Mouse (Mus musculus) liver, postnatal 0 days (tissue): ENCODE measurements around the gene Olfr1158.

Source experiments
- CTCF ChIP-seq: sonication (generic); IDR thresholded peaks from 2 replicates; pipeline ENCODE4 v1.5.1; 2016; ENCODE audit warnings: antibody characterized with exemption, low read depth
- EP300 ChIP-seq: IDR thresholded peaks from 2 replicates; pipeline ENCODE4 v1.6.1; 2016; ENCODE audit warnings: antibody characterized with exemption, low read depth, mild to moderate bottlenecking

DNA sequence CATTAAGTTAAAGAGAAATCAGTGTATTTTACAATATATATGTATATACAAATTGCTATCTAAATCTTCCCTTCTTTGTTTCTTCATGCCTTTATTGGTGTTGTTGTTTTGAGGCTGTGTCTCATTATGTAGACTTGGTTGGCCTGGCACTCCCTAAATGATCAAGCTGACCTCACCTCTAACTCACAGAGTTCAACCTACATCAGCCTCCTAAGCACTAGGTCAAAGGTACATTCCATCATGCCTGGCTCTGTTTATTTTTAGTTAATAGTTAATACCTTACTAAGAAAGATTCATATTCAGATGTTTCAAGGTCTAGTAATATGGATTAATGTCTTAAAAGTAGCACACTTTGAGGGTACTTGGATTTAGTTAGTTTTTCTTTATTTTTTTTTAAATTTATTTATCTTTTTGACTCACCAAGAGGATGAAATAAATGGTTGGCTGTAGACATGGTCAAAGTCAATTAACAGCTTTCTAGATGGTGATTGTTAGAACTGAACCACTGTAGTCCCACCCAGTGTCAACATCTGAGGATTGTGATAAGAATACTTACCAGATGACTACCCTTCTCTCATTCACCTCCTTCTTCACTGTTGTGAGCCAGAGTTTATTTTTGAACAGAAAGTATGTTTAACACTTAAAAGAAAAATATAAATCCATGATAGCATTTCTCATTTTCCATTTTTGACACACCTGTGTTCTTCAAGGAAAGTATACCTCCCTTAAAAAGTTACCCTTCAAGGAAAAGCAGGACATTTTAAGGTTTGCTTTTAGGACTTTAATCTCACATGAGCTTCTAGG lies 17.8 kb downstream of the Olfr1158 start, which contains the start of gene Olfr1160:
- TF ChIP-seq EP300 (no peak), CTCF (no peak)
